Mouse (Mus musculus): Measurements from ENCODE around the gene Cpt1c.

DNA sequence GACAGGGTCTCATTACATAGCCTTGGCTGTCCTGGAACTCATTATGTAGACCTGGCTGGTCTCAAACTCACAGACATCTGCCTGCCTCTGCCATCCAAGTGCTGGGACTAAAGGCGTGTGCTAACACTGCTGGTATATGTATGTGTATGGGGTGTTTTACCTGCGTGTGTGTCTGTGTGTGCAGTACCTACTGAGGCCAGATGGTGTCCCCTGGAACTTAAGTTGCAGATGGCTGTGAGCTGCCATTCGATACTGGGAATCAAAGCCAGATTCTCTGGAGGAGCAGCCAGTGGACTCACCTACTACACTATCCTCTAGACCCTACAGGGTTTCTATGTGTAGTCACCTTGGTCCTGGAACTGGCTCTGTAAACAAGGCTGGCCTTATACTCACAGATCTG lies 49.2 kb downstream of the Cpt1c start:
- TF ChIP-seq CTCF (IDR thresholded peaks at IDR 0.05; ENCODE audit: extremely low read depth, insufficient read depth, low read length) (peak; percentile 42), POLR2A (IDR thresholded peaks at IDR 0.05; ENCODE audit: extremely low read depth, insufficient read depth, low read length) (no peak)
